Mouse (Mus musculus) layer of hippocampus, postnatal 36 days (tissue): ENCODE measurements around the gene Mapk11. TPM values are rescaled to one million over a fixed set of nuclear protein-coding genes. Genes with fewer than 3 reads are reported as not detected.

ENCODE experiments used
- DNase-seq, 2 experiments: peaks; one replicate each; pipeline ENCODE4 v3.0.0; 2022
- total RNA-seq, 2 experiments: library from RNA; stranded (reverse); gene quantifications; 2 replicates each; pipeline ENCODE4 v1.2.3; 2021

Mapk11 gene
- total RNA-seq, 2 experiments from 2014 or later: 21.9 to 22.8 TPM

GRCm38 (mm10) chr15:89140659-89141252 lies 8.7 kb downstream of the Mapk11 start, which contains the start of gene Mapk12:
Gene Mapk12, minus strand, starts transcription at chr15:89140703.
- DNase-seq: no peak

- peak; percentile 42 to 45 for DNase-seq
Measured at GRCm38 (mm10) chr15:89140048-89140658, 9.3 kb downstream of the Mapk11 start.

- DNase-seq: no peak
Measured at GRCm38 (mm10) chr15:89138531-89138930, 10.9 kb downstream of the Mapk11 start.

- no peak for DNase-seq
Measured at GRCm38 (mm10) chr15:89138046-89138405, 11.4 kb downstream of the Mapk11 start.

GRCm38 (mm10) chr15:89137378-89138045 lies 11.9 kb downstream of the Mapk11 start:
- no peak for DNase-seq

GRCm38 (mm10) chr15:89136461-89137155 lies 12.8 kb downstream of the Mapk11 start:
- no peak for DNase-seq

- no peak for DNase-seq
Measured at GRCm38 (mm10) chr15:89131316-89131715, 18.1 kb downstream of the Mapk11 start.

- DNase-seq: no peak
Measured at GRCm38 (mm10) chr15:89130245-89130644, 19.2 kb downstream of the Mapk11 start.

GRCm38 (mm10) chr15:89128382-89129350 lies 20.8 kb downstream of the Mapk11 start, which contains the start of gene Hdac10:
Gene Hdac10, minus strand, starts transcription at chr15:89128700.
- DNase-seq: peak; percentile 83 to 85

- no peak for DNase-seq
Measured at GRCm38 (mm10) chr15:89127364-89127940, 22.0 kb downstream of the Mapk11 start.

GRCm38 (mm10) chr15:89126622-89127021 lies 22.8 kb downstream of the Mapk11 start:
- DNase-seq: no peak

- DNase-seq: no peak
Measured at GRCm38 (mm10) chr15:89125351-89125750, 24.1 kb downstream of the Mapk11 start.

GRCm38 (mm10) chr15:89124312-89124711 lies 25.1 kb downstream of the Mapk11 start:
- no peak for DNase-seq

- no peak for DNase-seq
Measured at GRCm38 (mm10) chr15:89123595-89123994, 25.8 kb downstream of the Mapk11 start.

GRCm38 (mm10) chr15:89122649-89123366 lies 26.6 kb downstream of the Mapk11 start, which contains the start of gene Tubgcp6:
Gene Tubgcp6, minus strand, starts transcription at chr15:89123112.
- peak; percentile 95 to 97 for DNase-seq

- DNase-seq: no peak
Measured at GRCm38 (mm10) chr15:89118007-89118406, 31.4 kb downstream of the Mapk11 start.

- no peak for DNase-seq
Measured at GRCm38 (mm10) chr15:89110147-89110546, 39.3 kb downstream of the Mapk11 start.

- no peak for DNase-seq
Measured at GRCm38 (mm10) chr15:89106976-89107375, 42.5 kb downstream of the Mapk11 start.

- DNase-seq: no peak
Measured at GRCm38 (mm10) chr15:89106073-89106472, 43.4 kb downstream of the Mapk11 start.

- DNase-seq: no peak
Measured at GRCm38 (mm10) chr15:89104425-89104824, 45.0 kb downstream of the Mapk11 start.

- DNase-seq: no peak
Measured at GRCm38 (mm10) chr15:89103921-89104320, 45.5 kb downstream of the Mapk11 start.
